Mouse (Mus musculus) right cerebral cortex, postnatal 4 days (tissue): Measurements from ENCODE around the gene Elf1.
A peak's percentile ranks its signal among the peaks of the same experiment; 100 is the strongest.

ENCODE experiments used
- DNase-seq: peaks from one replicate; pipeline ENCODE4 v3.0.0-alpha.2; 2022

Gene Elf1

DNA sequence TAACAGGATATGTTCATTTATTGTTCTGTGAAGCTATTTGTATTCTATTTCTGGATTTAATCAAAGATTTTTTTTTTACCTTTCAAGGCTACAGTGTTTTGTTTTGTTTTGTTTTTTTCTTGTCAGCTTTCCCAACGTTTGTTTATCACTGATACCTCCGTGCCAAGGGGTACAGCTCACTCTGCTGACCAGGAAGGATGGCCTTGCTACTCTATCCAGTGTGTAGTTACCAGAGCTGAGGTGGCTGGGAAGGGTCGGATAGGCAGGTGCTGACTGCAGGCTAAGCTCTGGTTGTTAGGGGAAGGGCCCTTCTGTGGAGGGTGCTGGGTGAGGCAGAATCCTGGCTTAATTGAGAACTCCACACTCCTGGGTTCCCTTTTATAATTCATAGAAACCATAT, 9.3 kb downstream of the Elf1 start:
- no peak for DNase-seq

DNA sequence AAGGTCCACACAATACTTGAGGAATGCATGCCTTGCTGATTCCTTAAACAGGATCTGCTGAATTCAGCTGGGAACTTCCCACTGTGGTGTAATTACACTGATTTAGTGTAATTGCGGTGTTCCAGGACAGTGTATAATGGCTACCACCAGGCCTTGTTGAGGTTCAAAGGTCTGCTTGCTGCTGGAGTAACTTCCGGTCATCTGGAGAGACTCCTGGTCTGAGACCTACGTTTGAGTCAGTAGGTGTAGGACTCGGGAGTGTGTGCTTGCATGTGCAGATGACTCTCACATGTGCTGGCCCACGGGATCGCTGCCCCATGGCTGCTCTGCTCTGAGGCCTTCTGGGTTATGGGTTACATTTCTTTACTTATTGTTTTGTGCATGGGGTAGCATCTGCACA, 13.4 kb downstream of the Elf1 start:
- DNase-seq = no peak

DNA sequence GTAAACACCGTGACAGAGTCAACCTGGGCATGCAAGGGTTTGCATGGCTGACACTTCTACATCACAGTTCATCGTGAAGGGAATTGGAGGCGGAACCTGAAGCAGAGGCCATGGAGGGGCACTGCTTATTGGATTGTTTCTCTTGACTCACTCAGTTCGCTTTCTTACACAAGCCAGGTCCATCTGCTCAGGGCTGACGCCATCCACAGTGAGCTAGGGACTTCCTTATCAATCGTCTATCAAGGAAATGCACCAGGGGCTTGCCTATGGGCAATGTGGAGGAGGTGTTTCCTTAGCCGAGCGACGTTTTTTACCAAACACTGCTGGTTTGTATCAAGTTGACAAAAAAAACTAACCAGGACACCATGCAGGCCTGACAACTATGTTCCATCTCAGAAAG, 18.3 kb downstream of the Elf1 start:
- DNase-seq = no peak

DNA sequence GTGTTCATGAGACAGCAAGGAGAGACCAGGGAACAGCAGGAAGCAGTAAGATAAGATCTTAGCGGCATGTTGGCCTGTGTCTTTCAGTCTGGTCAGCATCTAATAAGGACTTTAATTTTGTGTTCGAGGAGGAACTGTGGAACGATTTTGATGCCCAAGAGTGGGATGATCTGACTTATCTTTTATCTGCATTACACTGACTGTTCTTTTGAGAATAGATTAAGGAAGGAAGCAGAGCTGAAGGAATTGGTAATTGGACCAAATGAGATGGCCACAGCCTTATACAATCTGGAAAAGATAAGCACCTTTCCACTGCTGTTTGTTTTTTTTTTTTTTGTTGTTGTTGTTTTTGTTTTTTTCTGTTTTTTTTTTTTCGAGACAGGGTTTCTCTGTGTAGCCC, 19.8 kb downstream of the Elf1 start:
- DNase-seq = no peak

DNA sequence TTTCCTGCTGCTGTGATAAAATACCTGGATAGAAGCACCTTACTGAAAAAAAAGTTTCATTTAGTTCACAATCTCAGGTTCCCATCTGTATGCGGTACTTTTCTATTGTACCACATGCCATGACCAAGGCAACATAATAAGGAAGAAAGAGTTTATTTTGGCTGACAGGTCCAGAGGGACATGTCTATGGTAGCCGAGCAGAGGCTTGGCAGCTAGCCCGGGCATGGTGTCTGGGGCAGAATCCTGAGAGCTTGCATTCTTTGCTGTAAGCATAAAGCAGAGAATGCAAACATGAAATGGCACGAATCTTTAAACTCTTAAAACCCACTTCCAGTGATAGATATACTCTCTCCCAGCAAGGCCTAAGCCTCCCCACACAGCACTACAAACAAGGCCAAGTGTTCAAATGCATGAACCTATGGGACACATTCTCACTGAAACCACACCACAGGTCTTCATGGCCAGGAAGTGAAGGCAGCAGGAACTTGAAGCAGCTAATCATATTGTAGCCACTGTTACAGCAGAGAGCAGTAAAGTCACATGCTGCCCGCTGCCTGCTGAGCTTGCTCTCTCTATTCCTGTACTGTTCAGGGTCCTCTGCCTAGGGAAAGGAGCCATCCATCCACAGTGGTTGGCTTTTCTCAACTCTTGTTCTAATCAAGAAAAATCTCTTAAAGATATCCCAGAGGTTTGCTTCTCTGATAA, 22.5 kb downstream of the Elf1 start:
- DNase-seq = peak; percentile 26

DNA sequence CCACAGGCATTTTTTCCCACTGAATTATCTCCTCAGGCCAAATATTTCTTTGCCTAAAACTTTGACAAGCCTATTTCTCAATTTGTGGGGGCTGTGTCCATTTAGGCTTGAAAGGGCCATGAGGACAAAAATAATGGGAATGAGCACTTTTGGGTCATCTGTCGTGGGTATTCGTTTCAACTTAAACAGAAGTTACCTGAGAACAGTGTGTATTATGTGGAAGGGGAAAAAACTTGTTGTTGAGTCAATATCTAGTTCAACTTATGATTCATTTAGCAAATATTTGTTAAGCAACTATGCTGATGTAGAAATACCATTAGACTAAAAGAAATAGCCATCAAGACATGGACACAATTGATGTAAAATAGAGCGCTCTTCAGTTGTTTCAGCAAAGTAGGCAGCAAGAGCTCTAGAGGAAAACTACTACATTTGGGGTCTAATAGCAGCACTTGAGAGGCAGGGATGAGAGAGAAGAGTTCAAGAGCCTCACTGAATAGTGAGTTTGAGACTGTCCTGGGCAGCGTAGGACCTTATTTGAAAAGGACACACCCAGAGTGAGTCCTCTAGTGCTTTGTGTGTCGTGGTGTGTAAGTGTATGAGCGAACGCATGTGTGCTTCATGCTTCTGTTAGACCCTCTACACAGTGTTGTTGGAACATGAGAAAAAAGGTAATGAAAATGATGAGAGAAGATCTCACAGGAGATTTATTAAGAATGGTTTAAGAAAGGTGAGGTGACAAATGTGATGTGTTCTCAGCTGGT, 23.4 kb downstream of the Elf1 start:
- DNase-seq = no peak

DNA sequence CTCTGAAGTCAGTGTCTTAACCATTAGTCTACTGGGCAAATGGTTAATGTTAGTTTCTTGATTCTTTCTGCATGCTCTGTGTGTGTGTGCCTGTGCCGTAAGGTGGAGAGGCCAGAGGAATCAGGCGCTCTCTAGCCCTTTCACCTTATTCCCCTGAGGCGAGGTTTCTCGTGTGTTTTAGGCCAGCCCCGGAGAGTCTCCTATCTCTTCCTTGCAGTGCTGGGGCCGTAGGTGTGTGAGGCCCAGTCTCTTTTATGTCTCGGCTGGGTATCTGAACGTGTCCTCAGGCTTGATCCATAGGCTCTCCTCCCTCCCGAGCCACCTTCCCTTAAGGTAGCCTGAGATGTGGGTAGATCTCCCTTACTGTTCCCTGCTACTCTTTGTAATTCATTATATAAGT, 25.2 kb downstream of the Elf1 start:
- DNase-seq = no peak

DNA sequence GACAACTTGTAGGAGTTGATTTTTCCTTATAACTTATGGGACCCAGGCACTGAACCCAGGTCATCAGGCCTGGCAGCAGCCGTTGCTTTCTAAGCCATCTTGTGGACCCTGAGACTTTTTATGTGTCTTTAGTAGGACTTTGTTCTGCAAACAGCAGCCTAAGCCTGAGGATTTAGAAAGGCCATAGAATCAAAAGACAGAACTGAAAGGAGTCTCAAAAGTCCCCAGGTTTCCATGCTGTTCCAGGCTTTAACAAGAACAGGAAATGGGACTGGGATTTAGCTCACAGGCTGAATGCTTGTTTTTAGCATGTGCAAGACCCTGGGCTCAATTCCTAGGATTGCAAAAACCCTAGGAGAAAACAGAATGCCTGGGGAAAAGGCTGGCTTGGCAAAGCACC, 26.9 kb downstream of the Elf1 start:
- no peak for DNase-seq

DNA sequence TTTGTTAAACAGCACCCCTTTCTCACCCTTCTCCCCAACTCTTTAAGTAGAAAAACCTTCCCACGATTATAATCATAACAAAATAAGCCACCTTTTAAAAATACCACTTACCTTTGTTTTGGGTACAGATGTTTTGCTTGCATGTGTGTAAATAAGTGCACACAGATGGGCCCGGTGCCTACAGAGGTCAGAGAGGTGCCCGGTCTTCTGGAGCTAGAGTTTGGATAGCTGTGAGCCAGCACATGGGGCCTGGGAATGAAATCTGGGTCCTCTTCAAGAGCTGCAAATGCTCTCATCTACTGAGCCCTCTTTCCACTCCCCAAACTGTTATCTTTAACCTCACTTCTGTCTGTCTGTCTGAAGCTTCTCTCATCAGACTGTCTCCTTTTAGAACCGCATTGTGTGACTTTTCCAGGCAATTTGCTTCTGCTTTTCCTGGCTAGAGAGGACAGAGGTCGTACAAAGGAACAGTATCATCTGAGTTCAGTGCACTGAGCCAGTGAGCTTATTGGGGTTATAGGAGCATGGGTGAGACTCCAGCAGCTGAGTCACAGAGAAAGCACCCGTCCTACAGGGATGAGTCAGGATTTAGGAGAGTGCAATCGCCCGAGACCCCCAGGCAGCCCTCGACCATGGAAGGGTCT, 27.8 kb downstream of the Elf1 start:
- DNase-seq = no peak

DNA sequence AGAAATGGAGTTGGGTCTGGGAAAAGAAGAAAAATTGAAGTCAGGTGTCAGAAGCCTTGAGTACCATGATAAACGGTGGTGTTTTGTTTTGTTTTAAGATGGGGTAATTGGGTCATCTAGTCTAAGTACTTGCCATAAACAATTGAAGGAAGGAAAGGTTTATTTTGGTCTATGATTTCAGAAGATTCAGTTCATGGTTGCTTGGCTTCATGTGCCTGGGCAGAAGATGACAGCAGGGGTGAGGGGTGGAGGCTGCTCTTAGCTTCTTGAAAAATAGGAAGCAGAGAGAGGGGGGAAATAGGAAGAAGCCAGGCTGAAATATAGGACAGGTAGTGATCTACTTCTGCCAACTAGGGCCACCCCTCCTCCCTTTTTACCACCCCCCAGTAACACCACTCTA, 30.5 kb downstream of the Elf1 start:
- DNase-seq = no peak

DNA sequence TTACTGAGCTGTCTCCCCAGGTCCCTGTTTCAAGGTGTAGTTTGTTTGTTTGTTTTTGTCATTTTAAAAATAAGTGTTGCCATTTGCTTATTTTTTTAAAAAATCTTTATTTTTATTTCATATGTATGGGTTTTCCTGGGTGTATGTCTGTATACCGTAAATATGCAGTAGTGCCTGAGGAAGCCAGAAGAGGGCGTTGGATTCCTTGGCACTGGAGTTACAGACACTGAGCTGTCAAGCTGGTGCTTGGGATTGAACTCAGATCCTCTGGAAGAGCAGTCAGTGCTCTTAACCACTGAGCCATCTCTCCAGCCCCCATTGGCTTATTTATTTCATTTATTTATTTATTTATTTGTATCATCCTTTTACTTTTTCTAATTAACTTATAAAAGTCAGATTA, 33.0 kb downstream of the Elf1 start:
- no peak for DNase-seq

DNA sequence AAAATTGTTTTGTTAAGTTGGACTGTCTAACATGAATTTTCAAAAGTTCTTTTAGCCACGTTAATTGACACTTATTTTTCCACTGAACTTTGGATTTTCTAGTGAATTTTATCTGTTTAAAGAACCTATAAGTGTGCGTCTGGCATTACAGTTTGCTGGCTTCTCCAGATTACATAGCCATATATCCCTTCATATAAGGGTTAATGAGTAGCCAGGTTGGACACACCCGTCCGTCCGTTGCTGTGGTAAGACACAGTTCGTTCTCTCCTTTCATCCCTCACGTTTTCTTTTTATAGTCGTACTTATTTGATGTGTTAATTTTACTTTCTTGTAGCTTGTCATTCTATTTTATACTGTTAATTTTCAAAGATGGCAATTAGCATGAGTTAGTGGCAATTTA, 34.1 kb downstream of the Elf1 start:
- DNase-seq = no peak

DNA sequence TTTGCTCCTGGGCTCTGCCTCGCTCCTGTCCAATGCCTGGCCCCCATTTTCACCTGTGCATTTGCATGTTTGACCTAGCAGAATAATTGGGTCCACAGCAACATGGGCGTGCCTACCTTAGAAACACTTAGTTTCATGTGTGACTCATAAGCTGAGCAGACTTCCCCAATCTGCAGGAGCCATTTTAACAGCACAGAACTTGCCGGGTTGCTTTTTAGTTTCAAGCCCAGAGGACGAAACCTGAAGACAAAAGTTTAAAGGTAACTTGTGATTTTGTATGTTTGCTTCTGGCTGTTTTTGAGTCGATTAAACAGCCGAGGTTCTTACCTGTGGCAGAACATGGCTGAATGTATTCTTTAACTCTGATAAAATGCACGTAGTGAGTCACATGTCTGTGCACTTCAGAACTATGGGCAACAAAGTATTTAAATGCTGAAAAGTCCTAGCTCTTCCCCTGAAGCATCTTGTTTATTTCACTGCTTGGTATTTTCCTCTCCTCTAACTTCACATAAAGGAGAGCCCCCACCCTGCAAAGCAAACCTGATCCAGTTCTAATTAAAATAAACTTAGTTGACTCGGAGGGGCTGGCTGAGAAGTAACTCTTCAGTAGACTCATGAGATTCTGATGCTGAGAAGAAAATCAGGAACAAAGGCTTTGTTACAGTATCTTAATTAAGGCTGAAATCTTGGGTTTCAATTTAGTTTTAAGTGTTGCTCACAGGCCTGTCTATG, 34.7 kb downstream of the Elf1 start:
- DNase-seq = no peak

DNA sequence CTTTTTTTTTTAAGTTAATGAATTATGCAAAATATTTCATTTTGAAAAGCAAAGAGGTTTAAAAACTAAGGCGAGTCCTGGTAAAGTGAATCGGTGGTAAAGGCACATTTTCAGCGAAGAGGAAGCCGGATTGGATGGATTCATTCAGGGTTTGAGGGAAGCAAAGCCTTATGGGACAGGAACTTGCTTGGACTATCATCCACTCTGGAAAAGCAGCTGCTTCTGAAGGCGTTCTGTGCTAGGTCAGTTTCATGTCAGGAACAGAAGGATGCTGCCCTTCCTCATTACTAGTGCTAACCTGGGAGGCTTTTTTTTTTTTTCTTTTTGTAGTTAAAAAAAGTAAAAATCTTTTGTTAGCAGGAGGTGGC, 35.2 kb downstream of the Elf1 start:
- no peak for DNase-seq

DNA sequence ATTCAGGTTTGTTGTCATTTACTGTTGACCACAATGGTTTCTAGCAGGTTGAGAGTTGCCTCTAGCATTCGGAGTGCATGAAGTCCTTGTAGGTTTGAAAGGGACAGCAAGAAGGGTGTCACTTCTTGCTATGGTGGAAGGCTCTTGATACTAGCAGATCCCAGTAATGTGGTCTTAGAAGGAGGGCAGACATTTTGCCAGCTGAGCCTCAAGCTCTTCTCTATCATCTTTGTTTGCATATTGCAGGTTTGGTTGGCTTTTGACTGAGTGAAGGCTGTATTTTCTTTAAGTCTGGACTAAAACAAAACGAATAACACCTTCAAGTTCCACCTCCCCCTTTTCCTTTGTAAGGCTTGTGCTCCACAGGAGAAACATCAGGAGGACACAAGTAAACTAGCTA, 35.8 kb downstream of the Elf1 start:
- DNase-seq = no peak

DNA sequence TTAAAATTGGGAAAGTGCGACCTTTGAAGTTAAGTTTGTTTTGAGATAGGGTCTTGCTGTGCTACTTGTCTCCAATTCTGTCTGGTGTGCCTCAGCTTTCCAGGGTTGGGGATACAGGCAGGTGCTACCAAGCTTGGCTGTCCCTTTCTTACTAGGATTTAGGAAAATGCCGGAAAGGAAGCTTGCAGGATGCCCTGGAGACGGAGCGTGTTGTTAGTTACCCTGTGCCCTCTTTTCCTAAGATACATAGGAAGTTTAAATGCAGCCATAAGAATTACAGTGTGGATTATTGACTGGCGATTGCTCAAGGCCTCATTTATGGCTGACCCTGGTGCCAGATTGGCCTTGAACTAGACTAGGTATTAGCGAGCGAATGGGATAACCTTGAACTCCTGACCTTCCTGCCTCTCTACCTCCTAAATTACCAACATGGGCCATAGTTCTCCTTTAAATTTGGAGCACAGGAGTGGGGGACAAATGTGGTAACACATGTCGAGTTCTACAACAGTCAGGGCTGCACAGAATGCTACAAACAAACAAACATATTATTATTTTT, 36.3 kb downstream of the Elf1 start:
- DNase-seq = no peak

DNA sequence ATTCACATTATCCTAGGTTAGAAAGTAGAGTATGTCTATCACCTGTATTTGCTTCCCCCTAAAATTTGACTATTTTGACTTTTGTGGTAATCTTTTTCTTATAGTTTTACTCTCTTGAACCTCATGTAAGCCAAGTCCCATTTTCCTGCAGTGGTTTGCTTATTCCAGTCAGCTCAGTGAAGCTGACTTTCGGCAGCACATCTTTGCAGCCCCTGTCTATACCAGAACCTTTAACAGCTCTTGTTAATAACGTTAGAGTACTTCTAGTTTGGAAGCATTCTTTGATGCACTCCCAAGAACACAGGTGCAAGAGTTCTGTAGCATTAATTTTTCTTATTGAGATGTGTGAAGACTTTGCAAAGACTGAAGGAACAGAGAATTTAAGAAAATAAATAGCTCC, 37.1 kb downstream of the Elf1 start:
- no peak for DNase-seq

DNA sequence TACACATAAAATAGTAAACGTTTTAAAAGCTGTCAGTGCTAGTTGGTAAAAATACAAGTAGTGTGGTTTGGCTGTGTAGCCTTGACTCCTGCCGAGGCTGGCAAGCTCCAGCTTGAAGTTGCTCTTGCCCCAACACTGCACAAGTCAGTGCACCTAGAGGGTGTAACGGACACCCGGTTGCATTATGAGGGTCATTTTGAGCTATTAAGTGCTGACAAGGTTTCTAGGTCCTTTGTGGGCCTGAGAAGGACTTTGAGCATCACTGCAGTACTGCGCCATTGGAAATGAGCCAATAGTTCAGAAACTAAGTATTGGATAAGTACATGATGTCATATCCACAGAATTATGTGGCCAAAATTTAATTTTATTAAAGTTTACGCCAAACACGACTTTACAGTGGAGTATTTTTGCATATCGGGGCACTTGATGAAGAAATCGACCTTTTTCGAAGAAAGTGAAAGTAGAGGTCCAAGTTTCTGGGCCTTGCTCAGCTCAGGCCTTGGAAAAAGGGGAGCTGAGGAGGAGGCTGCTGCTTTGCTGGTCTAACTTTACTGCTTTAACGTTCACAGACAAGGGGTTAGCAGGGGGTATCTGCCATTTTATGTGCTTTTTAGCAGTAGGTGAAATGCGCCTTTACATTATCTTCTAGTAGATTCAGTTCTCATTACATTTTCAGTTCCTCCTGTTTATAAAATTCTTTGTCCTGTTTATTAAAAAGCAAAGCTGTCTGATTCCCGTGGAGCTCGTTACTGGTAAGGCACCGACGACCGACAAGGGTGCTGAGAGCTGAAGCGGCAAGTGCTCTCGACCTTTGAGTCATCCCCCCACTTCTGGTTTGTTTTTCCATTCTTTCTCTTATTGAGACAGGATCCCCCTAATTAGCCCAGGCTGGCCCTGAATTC, 38.0 kb downstream of the Elf1 start:
- no peak for DNase-seq

DNA sequence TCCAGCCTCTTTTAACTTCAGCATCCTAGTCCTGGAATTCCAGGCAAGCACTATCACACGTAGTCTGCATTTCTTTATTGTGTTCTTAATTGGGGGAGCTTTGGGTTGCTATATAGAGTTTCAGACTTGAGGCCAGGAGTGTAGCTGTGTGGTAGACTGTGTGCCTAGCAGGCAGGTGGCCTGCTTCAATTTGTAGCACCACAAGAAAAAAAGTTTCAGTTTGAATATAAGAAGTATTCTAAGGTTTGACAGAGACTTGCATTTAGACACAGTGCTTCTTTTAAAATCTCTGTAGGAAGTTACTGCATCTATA, 38.6 kb downstream of the Elf1 start:
- DNase-seq = no peak

DNA sequence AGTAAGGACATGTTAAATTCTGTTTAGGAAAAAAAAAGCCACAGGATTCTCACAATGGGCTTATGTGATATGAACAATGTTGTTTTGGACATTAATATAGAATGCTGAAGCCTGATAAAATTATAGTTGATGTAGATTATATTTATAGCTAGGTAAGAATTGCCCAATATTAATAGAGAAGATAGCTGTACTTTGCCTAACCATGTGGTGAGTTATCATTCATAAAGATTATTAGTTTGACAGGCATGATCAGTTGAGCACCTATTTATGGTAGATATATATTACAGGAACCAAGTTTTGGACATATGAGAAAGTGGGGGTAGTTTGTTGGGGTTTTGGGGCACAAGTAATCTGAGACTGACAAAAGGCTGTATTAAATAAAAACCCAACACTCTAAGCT, 39.6 kb downstream of the Elf1 start:
- no peak for DNase-seq

DNA sequence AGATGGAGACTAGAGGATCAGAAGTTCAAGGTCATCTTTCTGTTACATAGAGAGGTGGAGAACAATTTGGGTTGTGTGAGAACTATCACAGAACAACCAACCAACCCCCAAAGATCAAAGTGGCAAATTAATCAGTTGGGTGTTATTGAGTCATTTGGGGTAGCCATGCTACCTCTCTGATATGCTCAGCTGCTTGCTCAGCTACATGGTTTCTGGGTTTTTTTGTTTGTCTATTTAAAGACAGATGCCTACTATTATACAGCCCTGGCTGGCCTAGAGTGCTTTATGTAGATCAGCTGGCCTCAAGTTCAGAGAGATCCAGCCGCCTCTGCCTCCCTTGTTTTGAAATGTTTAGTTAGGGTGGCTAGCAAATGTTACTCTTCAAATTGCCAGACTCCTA, 40.1 kb downstream of the Elf1 start:
- DNase-seq = no peak

DNA sequence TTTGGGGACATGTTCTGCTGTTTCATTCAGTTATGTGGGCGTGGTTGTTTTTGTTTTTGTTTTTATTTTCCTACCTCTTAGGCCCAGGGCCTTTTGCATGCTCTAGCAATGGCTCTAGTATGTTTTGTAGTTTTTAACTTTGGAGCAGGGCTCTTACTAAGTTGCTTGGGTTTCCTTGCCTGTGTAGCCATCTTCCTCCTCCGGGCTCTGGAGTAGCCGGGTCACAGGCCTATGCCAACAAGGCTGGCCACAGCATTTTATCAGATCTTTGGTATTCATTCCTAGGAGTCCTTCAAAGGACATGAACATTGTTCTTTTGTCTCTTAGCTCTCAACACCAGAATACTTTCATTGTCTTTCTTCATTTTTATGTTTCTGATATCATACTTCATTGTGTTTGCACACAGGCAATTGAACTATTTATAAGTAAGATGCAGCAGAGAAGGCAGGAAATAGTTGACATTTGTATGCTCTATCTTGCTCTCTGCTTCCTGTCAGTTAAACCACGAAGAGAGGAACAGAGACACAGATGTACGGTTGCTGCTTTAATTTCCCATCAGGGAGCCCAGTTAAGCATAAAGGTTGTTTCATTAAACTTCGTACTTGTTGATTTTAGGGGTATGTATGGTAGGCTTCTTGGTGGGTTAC, 40.6 kb downstream of the Elf1 start:
- no peak for DNase-seq
